32 mouse cellular contexts compared by ENCODE assay signal in the genomic region with DNA sequence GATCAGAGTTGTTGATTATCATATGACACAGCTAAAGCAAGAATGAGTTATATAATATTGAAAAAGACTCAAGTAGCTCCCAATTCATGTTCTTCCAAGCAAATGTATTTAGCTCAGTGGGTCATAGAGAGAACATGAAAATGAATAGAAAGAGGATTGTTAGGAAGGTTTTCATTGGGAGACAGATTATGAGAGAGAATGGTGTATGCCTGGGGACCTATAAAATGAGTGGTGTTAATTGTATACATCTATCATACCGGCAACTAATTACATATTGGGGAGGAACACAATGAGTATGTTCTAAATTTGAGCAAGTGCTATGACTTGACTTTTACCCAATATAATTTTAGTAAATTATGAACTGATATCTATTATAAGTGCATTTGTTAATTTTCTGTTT.
"Had no signal": no experiment of that assay in that cellular context is flagged by ENCODE, and none has a peak within 500 bp of the region (broad histone marks: within the 10 kb centered on the region; RNA-seq: fewer than 3 reads in every experiment).

No protein-coding gene starts in this region.

- DNase-seq: left cerebral cortex, postnatal 4 days; liver; liver, embryonic 13.5 days; liver, postnatal 0 days; lung, adult 18-20 months; lung, adult 2 months; lung, embryonic 14.5 days; lung, postnatal 10 days; lung, postnatal 14 days; lung, postnatal 36 days; lung, postnatal 4 days; midbrain, embryonic 14.5 days had no signal

- H3K4me2 ChIP-seq: limb, embryonic 12.5 days; limb, embryonic 13.5 days; limb, embryonic 15.5 days; liver, embryonic 11.5 days; liver, embryonic 12.5 days; liver, embryonic 13.5 days; liver, embryonic 15.5 days; lung, embryonic 14.5 days; lung, embryonic 15.5 days; midbrain, embryonic 11.5 days; midbrain, embryonic 12.5 days; midbrain, embryonic 13.5 days; midbrain, embryonic 15.5 days had no signal

- H3K27ac ChIP-seq: left cerebral cortex, adult 2 months; limb, embryonic 10.5 days; limb, embryonic 12.5 days; limb, embryonic 13.5 days; limb, embryonic 15.5 days; liver, embryonic 12.5 days; liver, embryonic 13.5 days; liver, embryonic 14.5 days; liver, embryonic 15.5 days; lung, embryonic 15.5 days; macrophage; midbrain, embryonic 10.5 days; midbrain, embryonic 12.5 days; midbrain, embryonic 13.5 days; midbrain, embryonic 15.5 days had no signal

- H3K27me3 ChIP-seq: limb, embryonic 12.5 days; limb, embryonic 13.5 days; limb, embryonic 15.5 days; liver, embryonic 12.5 days; liver, embryonic 13.5 days; liver, embryonic 15.5 days; lung, embryonic 15.5 days; megakaryocyte, embryonic 14.5 days; midbrain, embryonic 12.5 days; midbrain, embryonic 13.5 days; midbrain, embryonic 15.5 days had no signal

- H3K9me3 ChIP-seq: limb, embryonic 10.5 days; limb, embryonic 12.5 days; limb, embryonic 13.5 days; limb, embryonic 15.5 days; liver, embryonic 12.5 days; liver, embryonic 13.5 days; liver, embryonic 15.5 days; lung, embryonic 15.5 days; megakaryocyte, embryonic 14.5 days; midbrain, embryonic 10.5 days; midbrain, embryonic 12.5 days; midbrain, embryonic 13.5 days; midbrain, embryonic 15.5 days had no signal

- H3K4me1 ChIP-seq: limb, embryonic 10.5 days; limb, embryonic 12.5 days; limb, embryonic 13.5 days; limb, embryonic 15.5 days; liver, embryonic 12.5 days; liver, embryonic 13.5 days; liver, embryonic 15.5 days; lung, embryonic 15.5 days; megakaryocyte, embryonic 14.5 days; midbrain, embryonic 10.5 days; midbrain, embryonic 12.5 days; midbrain, embryonic 13.5 days; midbrain, embryonic 15.5 days had no signal

- H3K36me3 ChIP-seq: limb, embryonic 10.5 days; limb, embryonic 12.5 days; limb, embryonic 13.5 days; limb, embryonic 15.5 days; liver, embryonic 12.5 days; liver, embryonic 13.5 days; liver, embryonic 15.5 days; lung, embryonic 15.5 days; midbrain, embryonic 10.5 days; midbrain, embryonic 12.5 days; midbrain, embryonic 13.5 days; midbrain, embryonic 15.5 days had no signal

- ATAC-seq: liver, embryonic 12.5 days; liver, postnatal 0 days; lung, postnatal 0 days; midbrain, embryonic 13.5 days; midbrain, embryonic 15.5 days; midbrain, embryonic 16.5 days had no signal

- H3K4me3 ChIP-seq: left cerebral cortex, adult 2 months; limb, embryonic 10.5 days; limb, embryonic 12.5 days; limb, embryonic 13.5 days; limb, embryonic 15.5 days; liver, embryonic 12.5 days; liver, embryonic 13.5 days; liver, embryonic 15.5 days; lung, embryonic 15.5 days; megakaryocyte, embryonic 14.5 days; midbrain, embryonic 10.5 days; midbrain, embryonic 12.5 days; midbrain, embryonic 13.5 days; midbrain, embryonic 15.5 days; myocyte had no signal

- H3K9ac ChIP-seq: limb, embryonic 12.5 days; limb, embryonic 13.5 days; limb, embryonic 15.5 days; liver, embryonic 12.5 days; liver, embryonic 13.5 days; liver, embryonic 14.5 days; liver, embryonic 15.5 days; liver, postnatal 0 days; lung, embryonic 14.5 days; lung, embryonic 15.5 days; midbrain, embryonic 12.5 days; midbrain, embryonic 13.5 days; midbrain, embryonic 15.5 days had no signal
